Mouse (Mus musculus) T-helper 17 cell (primary cell): ENCODE measurements around the gene Gas7.

Source experiments
- in situ Hi-C, 2 experiments: fragments of 300-600 bp; cut with MboI, MseI; formaldehyde crosslinking; loops; 1 replicate in 1 of 2; 2 replicates in 1 of 2; pipeline ENCODE4 v1.15.1; 2025; ENCODE audit warnings: high pct_unique_total_duplicates in 2 of 2

The Gas7 gene

DNA sequence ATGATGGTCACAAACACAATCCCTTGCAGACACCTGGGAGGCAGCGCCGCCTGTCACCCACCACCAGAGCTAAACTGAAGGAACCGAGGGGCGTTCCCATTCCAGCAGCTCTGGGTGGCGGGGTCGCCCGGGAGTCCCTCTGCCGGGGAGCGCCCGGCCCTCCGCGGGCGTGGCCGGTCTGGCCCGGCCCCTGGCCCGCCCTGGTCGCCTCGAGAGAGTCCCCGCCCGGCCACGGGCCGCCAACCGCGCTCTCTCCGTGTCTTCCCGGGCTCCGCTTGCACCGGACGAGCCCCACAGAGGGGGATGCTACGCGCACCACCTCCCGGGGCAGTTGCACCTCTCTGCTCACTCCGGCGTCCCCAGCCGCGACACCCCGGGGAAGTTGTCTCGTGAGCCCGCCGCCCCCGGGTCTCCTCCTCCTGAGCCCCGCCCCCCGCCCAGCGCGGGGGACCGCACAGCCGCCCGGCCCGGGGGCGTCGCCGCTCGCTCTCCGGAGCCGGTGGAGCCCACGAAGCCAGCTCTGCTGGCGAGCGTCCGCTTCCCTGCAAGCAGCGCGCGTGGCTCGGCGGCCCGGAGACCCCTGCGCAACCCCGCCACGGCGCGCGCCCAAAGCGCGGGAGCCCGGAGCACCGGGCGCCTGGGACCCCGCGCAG lies at the start of gene Gas7:
Gas7 (plus strand) TSS at position 564 of the 653 bp plus-strand sequence.
- in situ Hi-C loops, result no loop called here

DNA sequence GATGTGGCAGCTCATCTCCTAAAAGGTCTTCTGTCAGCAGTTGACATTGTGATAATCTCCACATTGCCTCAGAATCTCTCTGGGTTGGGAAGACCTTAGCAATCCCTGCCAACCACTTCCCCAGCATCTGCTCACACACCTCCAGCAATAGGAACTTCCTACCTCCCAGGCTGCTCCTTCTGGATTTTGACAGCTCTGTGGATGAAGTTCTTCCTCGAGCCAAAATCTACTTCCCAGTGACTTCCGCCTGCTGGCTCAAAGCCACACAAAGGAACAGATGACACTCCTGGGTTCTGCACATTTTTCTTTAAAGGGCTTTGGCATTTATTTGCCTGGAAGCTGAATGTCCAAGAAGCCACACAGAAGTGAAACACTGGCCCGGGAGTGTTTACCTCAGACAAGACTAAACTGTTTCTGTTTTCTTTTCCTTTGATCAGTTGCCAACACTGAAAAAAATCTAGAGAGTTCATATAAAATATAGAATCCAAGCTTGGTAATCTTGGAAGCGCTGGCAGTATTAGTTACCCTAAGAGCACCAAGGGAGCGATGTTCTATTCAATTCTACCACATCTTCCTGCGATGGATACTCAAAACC lies 40.8 kb upstream of the Gas7 start:
- in situ Hi-C loops, result no loop called here

DNA sequence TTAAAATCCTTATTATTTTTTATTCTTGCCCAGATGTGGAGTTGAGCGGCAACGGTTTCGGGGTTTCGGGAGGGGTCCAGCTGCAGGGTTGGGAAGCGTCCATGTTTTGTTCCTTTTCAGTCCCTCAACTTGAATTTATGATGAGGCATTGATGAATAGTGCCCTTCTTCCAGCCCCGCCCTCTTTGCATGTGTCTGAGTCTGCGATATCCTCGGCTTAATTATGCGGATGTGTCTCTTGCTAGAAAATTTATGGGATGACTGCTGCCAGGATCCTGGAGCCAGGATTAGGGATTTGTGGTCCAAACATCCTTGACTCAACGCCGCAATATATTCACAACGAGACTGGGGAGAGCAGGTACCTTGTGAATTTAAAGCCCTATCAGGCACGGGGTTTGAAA lies 31.7 kb upstream of the Gas7 start:
- in situ Hi-C loops, result no loop called here

DNA sequence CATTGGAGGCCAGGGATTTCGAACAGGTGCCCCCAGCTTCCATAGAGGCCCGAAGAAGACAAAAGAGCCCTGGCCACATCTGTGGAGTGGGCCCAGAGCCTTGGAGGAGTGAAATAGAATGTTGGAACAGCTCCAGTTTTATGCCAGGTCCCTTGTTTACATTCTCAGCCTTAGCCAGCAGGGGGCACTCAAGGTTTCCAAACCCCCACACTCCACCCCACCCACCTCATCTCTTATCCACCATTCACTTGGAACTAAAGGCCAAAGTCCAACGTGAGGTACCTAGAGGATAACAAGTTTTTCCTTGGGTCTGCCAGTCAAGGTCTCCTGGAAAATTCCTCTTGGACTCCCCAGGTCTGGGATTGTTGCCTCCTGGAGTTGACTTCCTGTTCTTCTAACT lies 27.0 kb upstream of the Gas7 start:
- in situ Hi-C loops, result no loop called here

DNA sequence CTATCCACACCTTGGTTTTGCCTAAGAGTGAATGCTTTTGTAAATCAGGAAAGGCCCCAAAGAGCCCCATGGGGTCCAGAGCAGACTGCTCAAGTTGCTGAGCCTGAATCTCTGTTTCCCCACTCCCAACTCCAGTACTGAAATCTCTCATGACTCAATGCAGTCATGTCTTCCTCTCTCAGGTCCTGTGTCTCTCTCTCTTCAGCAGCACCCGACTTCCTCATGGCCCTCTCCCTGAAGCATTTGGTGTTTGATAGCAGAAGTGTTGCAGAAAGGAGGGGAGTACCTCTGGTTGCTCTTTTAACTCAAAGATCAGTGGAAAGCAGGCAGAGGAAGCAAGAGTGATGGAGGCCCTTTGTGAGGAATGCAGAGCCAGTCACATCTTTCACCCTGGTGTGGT lies 25.4 kb upstream of the Gas7 start:
- in situ Hi-C loops, result no loop called here

DNA sequence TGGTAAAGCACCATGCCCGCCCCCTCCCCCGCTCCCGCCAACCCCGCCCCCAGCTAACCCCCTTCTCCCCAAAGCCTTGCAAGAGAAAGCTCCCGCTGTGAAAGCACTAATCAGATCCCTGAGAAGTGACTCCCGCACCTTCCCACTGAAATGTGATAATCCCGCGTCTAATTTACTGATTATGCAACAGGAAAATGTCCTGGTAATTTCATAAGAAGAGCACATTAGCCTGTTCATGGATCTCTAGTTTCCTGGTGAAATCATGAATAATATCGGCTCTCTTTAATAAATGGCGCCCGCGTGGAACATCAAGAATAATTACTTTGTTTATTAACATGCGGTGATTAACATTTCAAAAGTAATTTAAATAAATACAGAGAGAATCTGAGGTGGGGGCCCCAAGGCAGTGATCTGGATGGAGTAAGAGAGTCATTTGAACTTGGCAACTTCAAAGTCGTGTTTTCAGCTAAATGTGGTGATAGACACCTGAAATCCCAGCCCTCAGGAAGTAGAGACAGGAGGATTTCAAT lies 24.1 kb upstream of the Gas7 start:
- in situ Hi-C loops, result no loop called here

DNA sequence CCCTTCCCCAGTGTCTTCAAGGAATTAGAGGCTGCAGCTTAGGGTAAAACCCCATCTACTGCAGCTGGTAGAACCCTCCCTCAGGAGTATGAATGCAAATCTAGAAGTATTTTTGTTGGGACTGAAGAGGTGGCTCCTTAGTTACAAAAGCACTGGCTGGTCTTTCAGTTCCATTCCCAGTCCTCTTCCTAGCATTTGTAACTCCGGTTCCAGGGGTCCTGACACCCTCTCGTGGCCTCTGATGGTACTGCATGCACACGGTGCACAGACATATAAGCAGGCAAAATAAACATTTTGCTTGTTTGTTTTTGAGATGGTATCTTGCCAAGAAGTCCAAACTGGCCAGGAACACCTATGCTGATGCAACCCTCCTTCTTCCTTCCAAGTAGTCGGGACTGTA lies 23.4 kb upstream of the Gas7 start:
- in situ Hi-C loops, result no loop called here

DNA sequence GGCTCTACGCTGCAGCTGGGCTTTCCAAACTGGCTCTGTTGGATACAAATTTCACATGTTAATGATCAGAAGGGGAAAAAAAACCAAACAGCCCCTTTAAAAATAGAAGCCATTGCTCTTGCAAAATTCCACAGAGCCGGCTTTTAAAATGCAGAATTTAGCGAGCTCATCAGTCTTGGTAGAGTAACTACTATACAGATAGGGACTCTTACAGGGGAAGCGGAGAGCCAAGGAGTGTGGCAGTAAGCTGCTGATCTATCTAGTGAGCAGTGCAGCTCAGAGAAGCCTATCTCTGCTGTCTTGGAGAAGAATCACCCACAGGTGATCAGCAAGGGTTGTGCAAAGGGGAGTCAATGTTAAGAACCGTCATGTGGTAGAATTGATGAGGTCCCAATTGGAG lies 21.5 kb upstream of the Gas7 start:
- in situ Hi-C loops, result no loop called here

DNA sequence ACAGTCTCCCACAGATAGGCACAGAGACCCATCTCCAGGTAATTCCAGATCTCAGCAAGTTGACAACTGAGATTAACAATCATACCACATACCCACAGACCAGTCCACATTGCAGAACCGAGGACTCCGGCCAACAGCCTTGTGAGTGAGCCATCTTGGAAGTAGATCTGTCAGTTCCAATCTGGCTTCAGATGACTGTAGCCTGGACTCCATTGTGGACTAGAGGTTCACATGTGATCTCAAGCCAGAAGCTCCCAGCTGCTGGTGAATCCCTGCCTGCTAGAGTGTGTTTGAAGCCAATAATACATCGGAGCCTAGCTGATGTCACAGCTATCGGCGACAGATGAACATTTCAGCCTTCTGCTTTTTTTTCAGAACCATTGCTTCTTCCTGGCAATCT lies 16.5 kb upstream of the Gas7 start:
- in situ Hi-C loops, result no loop called here

DNA sequence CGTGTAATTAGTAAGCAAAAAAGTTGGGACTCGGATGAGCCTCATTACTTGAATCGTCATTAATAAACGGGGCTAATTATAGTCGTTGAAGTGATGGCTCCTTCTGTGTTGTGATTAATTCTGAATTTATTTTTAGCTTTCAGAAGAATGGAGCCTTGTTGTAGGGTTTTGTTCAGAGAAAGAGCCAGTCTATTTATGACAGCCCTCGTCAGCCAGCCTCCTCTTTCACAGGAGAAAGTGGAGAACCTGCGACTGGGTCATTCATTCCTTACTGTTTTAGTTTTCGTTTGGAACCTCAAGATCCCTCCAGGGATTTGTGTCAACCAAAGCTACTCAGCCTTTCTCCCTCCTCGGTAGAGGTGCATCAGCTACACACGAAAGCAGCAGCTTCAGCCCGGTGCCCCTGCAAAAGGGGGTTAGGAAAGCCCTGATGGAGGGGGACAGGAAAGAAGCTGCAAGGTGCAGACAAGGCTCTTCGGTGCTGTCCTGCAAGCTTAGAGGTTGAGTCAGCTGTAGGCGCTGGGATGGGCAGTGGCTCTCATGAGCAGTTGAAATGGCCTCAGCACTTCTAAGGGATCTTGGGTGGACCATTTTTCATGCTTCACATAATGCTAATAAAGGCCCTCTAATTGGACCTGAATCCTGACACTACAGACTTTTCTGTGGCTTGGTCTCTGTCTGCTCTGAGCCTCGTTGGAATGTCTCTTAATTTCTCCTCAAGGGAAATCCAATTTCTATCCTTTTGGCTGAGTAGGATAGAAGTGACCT lies 10.0 kb upstream of the Gas7 start:
- in situ Hi-C loops, result no loop called here

DNA sequence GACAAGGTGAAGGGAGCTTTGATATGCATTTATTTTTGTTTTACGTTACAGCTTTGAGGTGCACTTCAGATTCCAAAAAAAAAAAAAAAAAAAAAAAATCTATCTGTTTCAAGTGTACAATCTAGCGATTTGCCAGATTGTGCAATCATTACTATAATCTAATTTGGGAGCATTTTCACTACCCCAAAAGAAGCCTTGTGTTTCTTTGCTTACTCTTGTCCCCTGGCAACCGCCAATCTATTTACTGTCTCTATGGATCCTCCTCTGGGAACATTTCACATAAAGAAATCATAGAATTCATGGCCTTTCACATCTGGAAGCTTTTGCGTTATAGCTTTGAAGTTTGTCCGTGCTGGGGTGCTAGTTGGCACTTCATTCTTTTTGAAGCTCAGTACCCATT lies 3.7 kb upstream of the Gas7 start:
- in situ Hi-C loops, result no loop called here

DNA sequence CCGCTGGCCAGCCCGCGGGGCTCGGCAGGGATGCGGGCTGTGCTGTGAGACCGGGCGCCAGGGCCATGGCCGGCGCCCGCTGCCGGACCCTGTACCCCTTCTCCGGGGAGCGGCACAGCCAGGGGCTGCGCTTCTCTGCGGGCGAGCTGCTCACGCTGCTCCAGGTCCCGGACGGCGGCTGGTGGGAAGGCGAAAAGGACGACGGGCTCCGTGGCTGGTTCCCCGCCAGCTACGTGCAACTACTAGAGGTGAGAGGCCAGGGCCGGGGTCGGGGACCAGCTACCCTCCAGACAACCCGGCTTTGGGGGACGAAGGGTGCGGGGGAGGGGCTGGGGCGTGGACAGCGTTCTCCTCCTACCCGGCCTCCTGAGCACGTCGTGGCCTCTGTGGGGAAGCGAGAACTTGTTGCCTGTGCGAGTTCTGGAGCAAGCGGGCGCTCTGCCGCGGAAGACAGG lies 317 bp downstream of the Gas7 start:
- in situ Hi-C loops, result no loop called here

DNA sequence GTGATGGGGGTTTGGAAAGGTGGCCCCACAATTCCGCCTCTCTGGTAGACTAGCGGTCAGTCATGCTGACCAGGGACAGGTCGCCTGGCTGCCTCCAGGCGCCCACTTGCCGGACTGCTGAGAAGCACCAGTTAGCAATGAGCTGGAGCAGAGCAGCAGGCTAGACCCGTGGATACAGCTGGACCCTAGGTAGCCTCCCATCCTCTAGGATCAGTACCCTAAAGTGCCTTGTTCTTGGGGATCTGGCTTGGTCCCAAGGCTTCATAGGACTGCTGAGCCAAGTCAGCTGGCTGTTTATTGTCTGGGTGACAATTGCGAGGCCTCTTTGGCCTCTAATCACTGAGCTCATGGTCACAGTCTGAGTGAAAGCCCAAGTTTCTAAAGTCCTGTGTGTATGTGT lies 792 bp downstream of the Gas7 start:
- in situ Hi-C loops, result no loop called here

DNA sequence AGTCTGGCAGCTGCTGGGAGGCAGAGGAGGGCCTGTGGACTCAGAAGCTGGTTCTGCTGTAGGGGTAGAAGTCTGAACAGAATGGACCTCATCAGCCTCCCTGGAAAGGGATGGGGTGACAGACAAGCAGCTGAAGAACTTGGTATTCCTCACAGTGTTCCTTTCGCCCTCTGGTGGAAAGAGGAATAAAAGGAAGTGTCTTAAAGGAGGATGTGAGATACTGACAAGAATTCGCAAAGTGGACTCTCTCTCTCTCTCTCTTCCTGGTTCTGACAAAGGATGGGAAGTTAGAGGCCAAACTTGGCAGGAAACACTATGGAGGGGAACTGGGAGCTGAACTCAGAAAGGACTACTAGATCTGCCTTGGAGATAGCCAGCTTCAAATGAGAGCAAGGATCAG lies 2.9 kb downstream of the Gas7 start:
- in situ Hi-C loops, result no loop called here

DNA sequence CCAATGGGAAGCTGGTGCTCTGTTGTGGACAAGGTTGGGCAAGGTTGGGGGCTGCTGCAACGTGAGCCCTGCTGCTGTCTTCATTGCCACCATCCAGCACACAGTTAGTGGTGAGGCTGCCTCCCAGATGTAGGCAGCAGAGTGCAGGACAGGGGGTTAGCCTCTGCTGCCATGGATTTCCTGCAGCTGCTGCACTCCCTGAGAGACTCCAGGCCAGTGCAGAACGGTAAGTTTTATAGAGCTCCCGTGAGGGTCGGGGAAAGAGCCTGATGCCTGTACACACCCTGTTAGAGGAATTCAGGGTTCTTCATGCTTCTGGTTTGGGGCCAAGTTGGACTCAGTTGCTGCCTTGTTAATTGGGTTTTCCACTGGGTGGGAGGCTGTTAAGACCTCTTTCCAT lies 11.9 kb downstream of the Gas7 start:
- in situ Hi-C loops, result no loop called here

DNA sequence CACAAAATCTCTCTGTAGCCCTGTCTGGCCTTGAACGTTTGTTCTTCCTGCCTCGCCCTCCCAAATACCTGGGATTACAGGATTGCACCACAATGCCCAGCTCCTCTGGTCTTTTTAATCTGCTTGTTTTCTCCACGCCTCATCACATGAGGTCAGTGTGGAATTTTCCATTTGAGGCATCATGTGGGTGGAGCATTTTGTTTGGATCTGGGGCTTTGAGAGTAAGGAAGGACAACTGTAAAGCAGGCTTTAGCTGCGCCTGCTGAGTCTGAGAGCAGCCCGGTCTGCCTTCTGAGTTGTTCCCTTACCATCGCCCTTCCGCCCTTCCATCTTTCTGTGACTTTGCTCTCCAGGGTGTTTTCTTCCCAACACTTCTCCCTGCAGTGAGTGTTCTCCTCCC lies 13.6 kb downstream of the Gas7 start:
- in situ Hi-C loops, result no loop called here

DNA sequence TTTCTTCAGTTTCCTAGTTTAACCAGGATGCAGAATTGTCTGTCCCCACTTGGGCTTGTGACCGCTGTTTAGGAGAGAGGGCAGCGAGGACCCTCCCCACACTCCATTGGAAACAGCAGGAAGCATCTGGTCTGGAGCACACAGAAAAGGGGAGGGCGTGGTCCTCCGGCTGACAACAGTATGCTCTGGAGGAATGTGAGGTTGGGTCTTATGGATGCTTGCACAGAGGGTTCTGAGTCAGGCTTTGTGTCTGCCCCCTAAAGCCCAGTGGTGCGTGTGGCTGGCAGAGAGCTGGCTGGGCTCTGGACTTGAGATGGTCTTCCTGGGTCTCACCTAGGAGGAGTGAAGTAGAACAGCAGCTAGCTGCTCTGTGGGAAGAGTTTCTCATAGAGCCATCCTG lies 19.4 kb downstream of the Gas7 start:
- in situ Hi-C loops, result no loop called here

DNA sequence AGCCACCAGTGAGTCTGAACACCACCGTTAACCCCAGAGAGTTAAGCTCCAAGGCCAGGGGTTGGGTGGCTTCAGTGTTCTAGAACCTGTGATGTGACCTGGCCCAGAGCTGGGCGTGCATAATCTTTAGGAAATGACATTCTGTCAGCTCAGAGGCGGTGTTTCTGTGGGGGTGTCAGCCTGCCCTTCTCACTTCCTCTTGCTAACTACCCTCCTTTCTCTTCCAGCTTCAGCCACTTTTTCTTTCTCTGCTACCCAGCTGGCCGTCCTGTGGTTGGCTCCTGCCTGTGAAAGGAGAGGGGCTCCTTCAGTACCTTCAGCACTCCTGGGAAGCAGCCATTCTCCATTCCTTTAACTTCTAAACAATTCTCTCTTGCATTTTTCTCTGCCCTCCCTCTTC lies 24.3 kb downstream of the Gas7 start:
- in situ Hi-C loops, result no loop called here

DNA sequence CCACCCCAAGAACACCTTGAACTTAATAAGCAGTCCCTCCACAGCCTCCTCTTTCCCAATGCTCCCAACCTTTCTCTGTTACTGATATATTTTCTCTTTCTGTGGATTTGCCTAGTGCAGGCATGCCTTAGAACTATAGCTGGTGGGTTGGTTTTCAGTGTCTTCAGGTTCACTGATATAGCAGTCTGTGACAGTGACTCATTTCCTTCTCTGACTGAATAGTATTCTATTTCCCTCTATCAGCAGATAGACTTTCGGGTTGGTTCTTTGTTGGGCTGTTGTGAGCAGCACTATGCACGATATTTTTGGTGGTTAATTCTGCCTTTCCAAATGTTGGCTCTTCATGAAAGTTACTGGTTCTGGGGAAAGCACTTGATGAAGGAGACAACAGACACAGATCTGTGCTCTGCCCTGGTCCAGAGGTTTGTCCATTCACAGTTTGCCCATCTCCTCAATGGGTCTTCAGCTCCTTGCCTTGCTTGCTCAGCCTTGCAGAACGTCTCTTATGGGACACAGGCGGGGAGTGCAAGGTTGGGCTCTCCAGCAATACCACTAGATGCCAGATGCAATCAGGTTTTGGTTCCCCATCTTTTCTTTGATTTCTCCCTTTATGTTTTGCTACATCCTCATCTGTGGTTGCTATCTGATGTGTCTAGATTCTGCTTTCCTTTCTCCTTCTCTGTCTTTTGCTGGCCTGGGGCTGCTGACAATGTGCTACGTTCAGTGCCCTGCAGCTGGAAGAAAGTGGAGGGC lies 25.1 kb downstream of the Gas7 start:
- in situ Hi-C loops, result no loop called here

DNA sequence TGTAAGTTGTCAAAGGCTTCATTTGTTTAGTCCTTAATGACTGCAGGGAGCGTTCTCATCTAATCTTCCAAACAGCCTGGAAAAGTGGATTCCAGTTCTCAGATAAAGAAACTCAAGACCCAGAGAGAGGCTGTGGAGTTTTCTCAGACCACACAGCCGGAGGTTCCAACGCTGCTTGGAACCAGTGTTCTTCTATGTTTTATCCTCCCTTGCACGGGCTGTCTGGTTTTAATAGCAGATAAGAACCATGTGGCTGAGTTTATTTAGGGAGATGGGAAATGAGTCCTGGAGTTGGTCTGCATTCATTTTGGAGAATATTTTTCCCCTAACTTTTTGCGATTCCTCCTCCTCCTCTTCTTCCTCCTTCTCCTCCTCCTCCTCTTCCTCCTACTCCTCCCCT lies 26.5 kb downstream of the Gas7 start:
- in situ Hi-C loops, result no loop called here

DNA sequence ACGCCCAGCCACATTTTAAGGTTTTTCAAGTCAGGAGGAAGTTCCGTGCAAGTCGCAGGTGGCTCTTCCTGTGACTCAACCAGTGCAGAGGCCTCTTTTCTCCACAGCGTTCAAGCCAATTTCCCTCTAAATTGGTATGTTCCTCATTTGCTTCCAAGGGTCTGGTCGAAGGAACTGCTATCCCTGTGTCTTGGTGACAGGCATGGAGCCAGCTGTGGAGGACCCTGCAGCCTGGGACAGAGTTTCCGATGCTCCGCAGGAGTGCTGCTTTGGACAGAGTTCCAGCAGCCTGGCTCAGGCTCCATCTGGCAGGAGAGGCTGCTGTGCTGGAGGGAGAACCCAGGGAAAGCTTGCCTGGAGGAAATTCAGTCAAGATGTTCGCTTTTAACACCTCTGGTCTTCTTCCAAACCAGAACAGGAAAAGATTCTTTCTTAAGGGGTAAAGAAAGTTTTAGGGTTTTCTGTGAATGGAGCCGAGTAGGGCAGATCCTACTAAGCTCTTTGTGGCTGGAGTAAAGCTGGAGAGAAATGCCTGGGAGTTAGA lies 27.1 kb downstream of the Gas7 start:
- in situ Hi-C loops, result no loop called here

DNA sequence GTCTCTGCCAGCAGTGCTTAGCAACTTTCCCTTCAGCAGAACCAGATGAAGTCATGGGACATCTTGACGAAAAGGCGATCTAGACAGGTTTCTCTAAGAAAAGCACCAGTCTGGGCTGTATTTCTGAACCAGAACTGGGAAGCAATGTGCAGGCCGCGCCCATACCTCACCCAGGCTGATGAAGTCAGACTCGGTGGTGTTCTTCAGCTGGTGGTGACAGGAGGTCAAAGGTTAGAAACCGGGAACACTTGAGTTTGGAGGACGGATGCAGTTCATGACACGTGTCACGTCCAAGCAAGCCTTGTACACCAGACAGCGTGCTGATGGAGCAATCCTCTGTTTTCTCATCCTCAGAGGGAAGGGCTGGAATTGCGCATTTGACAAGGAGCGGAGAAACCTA lies 32.9 kb downstream of the Gas7 start:
- in situ Hi-C loops, result no loop called here
